Mouse (Mus musculus) hindlimb bud, embryonic 11.5 days (tissue): ENCODE data around the gene Faim.

ENCODE experiments used
- DNase-seq: peaks from one replicate; pipeline ENCODE4 v3.0.0-alpha.2; 2012; ENCODE audit warnings: low read depth, low spot score; ENCODE audit errors: extremely low spot score

Gene Faim

DNA sequence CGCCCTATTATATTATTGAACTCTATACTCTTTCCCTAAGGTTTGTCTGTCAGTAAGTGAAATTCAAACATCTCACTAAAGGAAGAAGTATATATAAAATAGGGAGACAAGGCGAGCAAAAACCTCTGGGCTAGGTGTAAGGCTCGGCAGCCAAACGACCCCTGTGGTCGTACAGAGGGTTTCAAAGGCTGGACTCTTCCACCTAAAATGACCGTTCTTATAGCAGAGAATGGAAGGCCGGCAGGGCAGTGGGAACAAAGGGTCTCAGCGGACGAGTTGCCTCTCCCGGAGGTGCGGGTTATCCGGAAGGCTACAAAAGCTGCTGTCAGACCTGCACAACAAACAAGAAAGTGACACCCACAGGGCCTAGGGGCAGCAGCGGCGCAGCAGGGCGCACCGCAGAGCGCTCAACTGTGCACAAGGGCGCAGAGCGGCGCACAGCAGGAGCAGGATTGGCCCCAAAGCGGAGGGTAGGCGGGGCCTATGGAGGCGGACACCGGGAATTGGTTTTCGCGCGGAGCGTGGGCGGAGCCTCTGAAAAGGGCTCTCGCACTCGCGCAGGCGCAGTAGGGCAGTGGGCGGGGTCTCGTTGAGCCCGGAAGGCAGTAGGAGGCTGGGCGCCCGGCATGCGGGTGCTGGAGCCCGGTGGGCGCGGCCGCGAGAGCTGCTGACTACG lies at the start of gene Faim:
TSS of gene Faim (plus strand) at position 574 of the 676 bp plus-strand sequence.
- peak; percentile 95 for DNase-seq

DNA sequence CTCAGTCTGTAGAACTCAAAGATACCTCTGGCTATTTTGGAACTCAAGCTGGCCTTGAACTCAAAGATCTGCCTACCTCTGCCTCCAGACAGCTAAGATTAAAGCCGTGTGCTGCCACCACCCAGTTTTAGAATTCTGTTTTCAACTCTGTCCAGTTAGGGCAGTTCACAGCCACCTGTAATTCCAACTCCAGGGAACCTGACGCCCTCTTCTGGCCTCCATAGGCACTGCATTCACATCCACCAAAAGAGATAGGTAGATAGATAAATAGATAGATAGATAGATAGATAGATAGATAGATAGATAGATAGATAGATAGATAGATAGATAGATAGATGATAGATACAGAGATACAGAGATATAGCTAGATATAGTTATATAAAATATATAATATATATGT lies 46.9 kb upstream of the Faim start:
- DNase-seq = no peak

DNA sequence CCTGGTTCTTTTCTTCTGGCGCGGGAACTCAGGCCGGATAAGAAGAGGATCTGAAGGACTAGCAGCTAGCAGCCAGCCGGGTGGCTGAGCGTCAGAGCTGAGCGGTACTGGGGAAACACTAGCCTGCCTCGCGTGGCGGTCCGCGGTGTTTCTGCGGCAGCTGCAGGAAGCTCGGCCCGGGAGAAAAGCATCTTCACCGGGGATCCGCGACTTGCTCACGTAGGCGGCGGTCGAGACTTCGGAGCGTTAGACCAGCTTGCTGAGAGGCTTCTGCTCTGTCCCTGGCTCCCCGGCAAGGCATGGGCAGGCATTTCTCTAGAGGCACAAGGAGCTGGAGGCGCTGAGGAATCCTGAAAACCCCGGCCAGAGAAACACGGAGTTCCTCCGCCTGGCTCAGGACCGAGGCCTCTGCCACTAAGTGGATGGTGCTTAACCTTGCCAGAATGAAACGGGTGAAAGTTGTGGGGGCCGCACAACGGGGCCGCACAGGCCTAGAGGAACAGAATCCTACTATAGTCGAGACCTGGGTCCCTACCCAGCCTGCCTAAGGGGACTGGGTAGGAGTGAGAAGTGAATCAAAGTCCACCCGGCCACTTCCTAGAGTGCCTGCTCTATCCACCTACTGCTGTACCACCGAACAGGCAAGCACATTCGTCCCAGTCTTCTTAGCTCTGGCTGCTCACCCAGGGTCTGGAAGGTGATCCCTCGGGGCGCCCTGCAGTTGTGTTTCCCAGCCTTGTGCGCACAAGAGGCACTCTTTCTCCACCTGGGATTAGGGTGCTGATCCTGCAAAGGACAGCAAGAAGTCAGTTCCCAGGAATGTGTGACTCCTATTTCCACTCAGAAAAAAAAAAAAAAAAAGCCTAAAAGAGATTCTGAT lies 33.8 kb upstream of the Faim start:
- DNase-seq = no peak

DNA sequence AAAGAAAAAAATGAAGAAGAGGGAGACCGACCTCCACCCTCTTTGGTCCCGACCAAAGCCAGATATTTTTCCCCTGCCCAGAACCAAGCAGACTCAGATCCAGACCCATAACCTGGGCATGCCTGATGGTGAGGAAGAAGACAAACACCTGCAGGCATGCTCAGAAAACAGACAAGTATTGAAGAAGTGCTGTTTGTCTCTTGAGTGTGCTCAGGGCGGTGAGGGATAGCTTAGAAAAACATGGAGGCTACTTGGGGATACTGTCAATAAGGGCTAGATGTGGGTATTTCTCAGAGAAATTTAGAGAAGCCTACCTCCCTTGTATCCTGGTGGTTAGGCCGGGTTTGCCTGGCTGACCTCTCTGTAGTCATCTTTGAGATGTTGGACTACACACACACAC lies 32.9 kb upstream of the Faim start:
- no peak for DNase-seq

DNA sequence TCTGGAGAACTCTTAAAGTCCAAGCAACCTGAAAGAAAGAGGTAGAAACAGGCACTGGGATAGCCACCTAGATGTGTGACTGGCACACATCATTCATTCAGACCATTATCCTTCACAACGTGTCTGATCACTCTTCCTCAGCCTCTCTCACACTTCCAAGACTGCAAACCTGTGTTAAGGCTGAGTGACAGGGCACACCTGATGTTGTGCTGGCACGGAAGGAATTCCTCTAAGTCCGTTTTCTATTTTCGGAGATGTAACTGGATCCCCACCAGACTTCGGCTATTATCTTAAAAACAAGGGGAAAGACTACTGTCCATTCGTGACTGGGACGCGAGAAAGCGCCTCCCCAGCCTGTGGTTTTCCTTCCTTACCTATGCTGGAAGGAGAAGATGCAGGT lies 32.3 kb upstream of the Faim start:
- no peak for DNase-seq

DNA sequence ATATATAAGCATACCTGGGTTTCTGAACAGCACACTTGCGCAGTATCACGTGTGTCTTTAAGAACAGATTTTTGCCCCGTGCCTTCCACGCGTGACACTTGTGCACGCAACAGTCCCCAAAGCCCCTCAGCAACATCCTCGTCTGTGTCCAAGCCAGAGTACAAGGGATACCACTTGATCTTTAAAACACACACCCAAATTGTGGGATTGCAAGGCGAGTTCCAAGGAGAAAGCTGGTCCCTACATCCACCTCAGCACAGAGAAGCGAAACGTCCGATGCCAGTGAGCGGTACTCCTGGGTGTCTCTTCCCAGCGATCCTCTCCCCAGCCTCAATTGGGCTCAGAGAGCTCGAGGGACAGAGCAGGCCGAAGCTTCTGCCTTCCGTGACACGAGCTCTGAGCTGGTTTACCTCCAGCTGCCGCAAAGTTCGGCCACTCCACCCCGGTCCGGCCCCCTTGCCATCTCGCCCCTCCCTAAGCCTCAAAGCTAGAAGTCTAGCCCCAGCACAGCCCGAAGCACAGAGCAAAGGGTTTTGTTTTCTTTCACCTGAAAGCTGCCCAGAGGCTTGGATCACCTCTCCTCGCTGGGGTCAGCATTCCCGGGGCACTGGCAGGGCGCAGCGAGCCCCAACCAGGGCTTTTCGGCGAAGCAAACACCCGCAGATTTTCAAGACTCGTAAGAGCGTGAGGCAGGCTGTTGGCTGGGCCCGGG lies 31.6 kb upstream of the Faim start:
- DNase-seq = no peak

DNA sequence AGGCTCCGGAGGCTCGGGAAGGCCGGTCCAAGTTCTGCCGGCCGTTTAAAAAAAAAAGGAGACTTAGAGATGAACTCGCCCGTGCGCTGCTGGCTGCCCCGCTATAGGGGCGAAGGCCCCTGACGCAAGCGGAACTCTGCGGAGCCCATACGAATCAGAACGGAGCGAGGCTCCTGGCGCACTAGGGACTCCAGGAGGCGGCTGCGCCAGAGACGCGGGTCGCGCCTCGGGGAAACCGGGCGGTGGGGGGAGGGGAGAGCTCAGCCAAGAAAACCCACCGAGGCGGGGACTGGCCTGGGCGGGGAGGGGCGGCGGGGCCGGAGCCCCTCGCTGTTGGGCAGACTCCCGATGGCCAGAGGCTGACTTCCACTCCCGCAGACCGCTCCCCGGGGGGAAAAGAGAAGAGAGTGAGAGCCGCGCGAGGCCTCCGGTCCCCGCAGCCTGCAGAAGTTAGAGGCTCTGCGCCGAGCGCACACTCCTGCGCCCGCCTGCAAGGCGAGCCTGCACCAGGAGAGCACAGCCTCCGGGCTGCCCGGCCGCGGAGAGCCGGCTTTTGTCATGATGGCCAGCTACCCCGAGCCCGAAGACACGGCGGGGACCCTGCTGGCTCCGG lies 31.0 kb upstream of the Faim start, which contains the start of gene Foxl2:
TSS of gene Foxl2 (plus strand) at position 186 of the 613 bp plus-strand sequence.
- DNase-seq = no peak

DNA sequence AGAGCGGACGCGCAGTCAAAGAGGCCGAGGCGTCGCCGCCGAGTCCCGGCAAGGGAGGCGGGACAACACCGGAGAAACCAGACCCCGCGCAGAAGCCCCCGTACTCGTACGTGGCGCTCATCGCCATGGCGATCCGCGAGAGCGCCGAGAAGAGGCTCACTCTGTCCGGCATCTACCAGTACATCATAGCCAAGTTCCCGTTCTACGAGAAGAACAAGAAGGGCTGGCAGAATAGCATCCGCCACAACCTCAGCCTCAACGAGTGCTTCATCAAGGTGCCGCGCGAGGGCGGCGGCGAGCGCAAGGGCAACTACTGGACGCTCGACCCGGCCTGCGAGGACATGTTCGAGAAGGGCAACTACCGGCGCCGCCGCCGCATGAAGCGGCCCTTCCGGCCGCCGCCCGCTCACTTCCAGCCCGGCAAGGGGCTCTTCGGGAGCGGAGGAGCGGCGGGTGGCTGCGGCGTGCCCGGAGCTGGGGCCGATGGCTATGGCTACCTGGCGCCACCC lies 30.4 kb upstream of the Faim start:
- DNase-seq = no peak

DNA sequence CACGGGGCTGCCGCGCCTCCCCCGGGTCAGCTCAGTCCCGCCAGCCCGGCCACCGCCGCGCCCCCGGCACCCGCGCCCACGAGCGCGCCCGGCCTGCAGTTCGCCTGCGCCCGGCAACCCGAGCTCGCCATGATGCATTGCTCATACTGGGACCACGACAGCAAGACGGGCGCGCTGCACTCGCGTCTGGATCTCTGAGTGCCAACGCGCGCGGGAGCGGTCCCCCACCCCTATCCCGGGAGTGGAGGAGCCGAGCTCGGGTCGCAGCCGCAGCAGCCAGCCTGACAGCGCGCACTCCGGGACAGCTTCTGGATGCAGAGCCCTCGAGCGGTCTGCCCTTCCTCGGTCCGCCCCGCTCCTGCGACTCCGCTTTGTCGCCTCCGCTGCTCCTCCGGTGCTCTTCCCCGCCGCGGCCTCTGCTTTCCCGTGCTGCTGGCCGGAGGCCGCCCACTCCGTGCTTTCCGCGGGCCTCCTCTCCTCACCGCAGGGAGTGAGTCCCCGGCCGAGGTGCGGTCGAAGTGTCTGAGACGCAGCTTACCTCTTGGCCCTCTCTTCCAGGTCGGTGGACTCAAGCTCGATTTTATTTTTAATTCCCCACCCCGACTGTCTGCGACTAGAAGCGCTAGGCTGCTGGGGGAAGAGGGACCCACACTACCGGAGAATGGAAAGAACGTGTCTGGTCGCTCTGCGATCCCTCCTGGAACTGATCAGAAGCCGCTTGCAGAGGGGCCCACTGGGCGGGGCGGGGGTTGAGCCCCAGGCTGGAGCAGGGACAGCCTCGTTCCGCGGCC lies 29.4 kb upstream of the Faim start:
- no peak for DNase-seq

DNA sequence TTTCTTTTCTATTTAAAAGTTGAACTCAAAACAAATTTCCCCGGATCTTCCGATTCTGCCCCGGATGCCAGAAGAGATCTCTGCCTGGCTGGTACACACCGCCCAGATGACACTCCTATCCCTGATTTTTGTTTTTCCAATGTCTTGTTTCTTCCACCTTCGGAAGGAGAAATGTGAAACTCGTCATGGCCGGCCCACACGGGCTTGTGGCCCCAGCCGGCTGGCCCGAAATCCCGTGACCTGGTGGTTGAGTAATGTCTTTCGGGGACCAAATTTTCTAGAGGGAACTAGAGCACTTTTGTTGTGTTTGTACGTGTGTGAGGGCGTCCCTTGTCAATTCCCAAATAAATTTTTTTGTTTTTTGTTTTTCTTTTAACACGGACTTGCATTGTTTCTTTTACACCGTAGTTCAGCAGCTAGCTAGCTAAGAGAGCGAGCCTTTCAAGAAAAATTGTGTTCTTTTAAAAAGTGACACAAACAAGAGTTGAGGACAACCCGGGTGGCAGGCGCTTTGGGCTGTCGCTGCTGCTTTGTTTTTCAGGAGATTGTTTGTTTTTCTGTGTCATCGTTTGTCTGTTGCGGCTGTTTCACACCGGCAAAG lies 28.3 kb upstream of the Faim start:
- DNase-seq = no peak

DNA sequence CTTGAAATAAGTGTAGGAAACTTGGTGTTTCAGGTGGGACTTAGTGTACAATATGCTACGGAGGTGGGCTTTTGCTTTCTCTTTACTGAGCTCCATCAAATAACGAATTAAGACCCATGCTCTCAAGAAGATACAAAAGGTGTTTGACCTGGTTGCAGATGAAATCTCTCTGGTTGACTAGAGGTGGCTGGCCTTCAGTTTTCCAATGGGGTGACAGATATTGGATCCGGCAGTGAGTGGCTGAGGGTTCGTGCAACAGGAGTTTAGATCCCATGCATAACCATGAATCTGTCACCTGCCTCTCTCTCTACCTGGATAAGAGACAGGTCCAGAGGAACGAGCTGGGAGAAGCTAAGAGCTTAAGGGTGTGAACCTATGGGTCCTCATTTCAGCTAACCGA lies 27.5 kb upstream of the Faim start:
- no peak for DNase-seq

DNA sequence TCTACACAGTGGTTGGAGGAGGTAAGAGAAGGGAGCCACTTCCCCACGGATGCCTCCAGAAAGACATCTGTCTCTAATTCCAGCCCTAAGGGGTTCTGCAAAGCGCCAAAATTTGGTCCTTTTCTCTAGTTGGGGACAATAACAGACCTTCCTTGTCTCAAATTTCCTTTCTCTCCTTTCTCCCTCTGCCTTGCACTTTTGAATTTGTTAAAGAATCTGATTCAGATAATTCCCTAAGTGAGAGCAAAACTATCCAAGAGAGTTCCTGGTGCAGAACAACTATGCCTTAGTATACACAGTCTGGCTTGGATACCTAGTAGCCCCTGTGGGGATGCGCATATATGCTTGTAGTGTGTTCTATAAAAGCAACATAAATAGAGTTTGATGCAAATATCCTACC lies 26.3 kb upstream of the Faim start:
- no peak for DNase-seq

DNA sequence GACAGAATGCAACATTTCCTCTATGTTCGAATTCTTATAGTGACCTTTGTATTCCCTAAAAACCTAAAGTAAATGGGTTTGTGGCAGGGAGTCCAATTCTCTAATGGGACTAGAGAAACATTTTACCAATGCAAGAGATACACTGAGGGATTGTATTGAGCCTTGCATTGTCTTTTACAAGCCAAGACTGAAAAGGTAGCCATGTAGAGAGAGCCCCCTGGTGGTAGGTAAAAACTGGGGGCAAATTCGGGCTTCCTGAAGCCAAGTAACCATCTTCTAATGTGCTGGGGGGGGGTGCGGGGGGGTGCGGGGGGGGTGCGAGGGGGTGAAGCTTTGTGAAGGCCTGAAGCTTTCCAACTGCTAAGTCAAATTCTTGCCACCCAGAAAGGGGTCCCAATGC lies 25.8 kb upstream of the Faim start:
- no peak for DNase-seq

DNA sequence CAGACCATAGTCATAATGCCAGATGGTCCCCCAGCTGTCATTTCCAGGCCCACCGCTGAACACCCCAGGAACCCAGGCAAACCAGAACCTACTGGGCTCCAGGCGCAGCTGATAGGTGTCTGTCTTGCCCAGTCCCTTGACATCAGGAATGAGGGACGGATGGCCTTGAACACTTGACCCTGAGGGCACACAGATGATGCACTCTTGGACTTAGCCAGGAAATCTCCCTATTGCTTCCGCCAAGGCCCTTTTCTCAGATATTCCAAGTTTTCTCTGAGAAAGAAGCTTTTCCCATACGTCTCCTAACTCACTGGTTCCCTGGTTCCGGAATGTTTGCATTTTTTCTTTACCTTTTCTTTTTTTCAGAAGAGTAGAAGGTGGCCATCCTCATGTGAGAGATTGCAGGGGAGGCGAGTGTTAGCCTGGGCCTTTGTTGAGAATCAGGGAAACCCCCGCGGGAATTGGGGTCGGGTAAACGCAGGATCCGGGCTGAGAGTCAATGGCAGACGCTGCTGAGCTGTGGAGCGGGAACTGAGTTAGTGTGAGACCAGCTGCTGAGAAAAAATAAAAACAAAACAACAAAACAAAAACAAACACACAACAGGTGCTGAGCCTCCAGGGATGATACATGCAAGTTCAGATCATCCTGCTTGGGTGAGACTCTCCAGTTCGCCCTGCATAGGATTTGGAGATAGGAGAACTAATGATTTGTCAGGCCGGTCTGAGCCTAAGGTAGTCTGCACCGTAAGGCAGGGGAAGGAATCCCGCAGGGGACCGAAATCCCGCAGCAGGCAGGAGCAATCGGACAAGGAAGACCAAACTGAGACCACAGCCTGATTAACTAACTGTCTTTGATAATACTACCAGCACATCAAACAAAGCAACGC lies 24.3 kb upstream of the Faim start:
- no peak for DNase-seq

DNA sequence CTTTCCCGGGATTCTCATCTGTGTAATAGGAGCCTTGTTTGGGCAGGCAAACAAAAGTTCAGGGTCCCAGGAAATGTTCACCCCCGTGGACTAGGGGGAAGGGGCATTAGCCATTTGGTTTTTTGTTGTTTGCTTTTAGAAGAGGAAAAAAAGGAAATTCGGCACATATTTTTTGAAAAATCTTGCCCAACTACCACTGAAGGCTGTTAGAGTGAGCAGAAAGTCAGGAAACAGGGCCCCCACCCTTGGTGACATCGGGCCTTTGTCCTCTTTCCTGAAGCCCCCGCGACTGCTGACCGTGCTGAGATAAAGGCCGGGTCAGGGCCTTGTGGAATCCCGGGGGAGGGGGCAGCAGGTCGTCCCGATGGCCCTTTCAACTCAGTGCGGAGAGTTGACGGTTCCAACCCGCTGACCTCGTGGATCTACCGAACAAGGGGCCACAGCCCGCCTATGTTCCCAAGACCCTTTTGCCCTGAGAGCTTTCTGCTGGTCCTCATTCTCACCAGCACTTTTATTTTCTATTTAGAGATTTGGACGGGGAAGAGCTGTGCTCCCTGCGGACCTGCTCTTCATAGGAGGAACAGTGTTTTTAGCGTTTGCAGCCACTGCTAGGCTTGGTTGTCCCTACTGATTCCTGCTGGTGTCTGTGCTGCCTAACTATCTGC lies 23.6 kb upstream of the Faim start:
- no peak for DNase-seq

DNA sequence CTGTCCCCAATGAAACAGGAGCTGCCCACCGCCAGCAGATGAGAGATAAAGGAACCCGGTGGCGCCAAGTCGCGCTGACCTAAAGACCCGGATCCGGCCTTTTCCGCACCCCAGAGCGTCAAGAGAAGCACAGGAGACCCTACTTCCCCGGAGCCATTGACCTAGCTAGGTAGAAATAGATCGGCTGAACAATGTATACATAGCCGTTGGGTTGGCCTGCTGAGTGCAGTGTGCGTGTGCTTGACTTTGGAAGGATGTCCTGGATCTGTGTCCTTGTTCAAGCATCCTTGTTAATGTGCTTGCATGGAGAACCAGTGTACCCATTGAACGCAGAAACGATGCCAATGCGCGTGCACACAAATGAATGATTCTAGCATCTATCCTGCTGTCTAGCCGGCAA lies 22.5 kb upstream of the Faim start:
- no peak for DNase-seq

DNA sequence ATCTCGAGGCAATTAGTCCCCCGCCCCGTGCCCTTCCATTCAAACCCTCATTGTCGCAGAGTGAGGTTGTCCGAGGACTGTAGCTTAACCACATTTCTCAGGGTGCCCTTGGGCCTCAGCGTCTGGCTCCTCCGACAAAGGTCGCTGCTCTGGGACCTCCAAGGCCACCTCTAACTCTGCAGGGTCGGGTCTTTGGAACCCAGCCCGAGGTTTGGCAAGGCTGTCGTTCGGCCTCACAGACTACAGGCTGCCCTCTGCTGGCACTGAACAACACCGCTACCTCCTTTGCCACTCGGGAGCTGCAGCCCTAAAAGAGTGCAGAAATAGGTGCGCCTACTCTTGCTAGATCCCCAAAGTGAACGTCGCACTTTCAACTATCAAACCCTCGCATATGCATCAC lies 21.1 kb upstream of the Faim start:
- DNase-seq = no peak

DNA sequence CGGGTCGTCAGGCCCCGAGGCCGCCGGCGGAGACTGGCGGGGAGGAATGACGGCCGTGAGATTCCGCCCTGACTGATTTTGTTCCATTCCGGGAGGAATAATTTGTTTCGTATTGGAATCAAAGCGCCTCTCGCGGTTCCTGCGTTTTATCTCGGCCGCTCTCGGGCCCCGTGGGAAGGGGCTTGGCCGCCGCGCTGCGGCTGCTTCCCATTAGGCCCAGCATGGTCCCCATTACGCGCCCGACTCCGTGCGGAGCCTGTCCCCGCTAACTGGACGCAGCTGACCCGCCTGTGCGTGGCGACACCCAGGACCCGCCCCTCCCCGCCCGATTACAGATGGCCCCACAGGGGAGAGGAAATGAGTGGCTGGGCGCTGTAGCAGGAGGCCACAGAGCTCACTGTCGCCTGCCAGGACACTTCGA lies 13.1 kb upstream of the Faim start:
- DNase-seq = no peak
